Mouse (Mus musculus) G1E (cell line): ENCODE results near the gene Cav2.

Experiments
- CTCF ChIP-seq: IDR thresholded peaks from 2 replicates; pipeline ENCODE4 v1.5.1; 2012; ENCODE audit warnings: low read depth, low read length, inconsistent platforms, mixed read lengths
- TAL1 ChIP-seq: conservative IDR thresholded peaks from 2 replicates; pipeline ENCODE4 v1.6.1; 2012; ENCODE audit warnings: low read depth, low read length, inconsistent platforms, mixed read lengths

- no peak for TF ChIP-seq CTCF
- TF ChIP-seq TAL1: no peak
Observed at GRCm38 (mm10) chr6:17308661-17309060, 27.7 kb downstream of the Cav2 start.
